Mouse (Mus musculus) layer of hippocampus, postnatal 25 days (tissue): ENCODE results near the gene B9d1. TPM values are rescaled to one million over a fixed set of nuclear protein-coding genes. Genes with fewer than 3 reads are reported as not detected.

Source experiments
- DNase-seq, 2 experiments: peaks; one replicate each; pipeline ENCODE4 v3.0.0; 2022; ENCODE audit warnings: mixed read lengths in 2 of 2, low spot score in 1 of 2; ENCODE audit errors: extremely low spot score in 1 of 2
- total RNA-seq, 2 experiments: library from RNA; stranded (reverse); gene quantifications; 2 replicates each; pipeline ENCODE4 v1.2.3; 2021

The B9d1 gene
- total RNA-seq = 10 to 100 TPM; 43.3 to 45.9 TPM

DNA sequence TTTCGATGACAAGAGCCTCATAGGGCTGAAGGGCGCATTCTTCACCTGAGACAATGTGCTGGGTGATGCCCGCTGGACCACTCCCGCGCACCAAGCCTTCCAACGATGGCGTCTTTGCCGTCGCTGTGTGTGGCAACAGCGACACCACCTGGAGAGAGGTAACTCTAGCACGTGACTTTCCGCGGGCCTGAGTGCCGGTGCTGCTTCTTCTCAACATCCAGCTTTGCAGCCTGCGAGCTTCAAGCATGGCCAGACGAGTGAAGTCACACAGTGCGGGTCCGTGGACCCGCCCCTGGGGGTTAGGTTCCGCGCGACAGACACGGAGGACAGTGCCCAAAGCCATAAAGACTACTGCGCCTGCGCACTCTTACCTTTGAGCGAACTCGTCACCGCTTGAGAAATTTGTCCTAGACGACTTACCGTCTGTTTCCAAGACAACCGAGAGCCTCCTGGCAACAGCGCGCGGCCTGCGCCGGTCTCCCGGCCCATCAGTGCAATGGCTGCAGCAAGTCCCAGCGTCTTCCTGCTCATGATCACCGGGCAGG, at the start of gene B9d1:
TSS of gene B9d1 (plus strand) at position 432 of the 545 bp plus-strand sequence.
- peak; percentile 96 to 97 for DNase-seq

DNA sequence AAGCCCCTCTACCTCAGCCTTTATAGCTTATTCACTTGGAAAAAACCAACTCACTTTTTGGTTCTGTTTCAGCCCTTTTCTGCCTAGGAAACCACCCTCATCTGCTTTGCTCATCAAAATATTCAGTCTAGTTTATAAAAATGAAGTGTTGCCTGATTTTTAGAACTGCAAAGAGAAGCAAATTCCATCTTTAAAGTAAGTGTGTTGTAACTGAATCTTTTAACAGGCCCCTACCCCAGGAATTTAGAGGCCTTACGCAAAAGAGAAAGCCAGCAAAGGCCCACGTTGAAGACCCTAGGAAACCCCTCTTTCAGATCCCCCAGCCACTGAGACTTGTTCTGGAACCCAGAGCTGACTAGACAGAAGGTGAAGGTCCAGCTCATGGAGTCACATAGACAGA, 40.9 kb upstream of the B9d1 start:
- DNase-seq = no peak

DNA sequence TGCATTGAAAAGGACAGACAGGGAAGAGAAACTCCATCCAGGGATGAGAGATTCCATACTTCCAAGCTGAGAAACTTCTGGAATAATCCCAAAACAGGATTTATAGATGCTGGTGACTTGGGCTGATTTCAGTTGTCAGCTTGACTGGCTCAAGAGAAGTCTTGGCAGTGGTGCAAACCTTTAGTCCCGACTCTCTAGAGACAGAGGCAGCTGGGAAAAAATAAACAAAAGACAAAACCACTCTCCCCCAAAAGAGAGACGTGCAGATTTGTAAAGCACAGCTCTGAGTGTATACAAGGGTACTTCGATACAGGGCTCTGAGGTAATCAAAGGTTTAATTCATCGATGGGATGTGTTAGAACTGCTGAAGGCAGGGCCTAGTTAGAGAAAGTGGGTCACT, 39.5 kb upstream of the B9d1 start:
- DNase-seq = no peak

DNA sequence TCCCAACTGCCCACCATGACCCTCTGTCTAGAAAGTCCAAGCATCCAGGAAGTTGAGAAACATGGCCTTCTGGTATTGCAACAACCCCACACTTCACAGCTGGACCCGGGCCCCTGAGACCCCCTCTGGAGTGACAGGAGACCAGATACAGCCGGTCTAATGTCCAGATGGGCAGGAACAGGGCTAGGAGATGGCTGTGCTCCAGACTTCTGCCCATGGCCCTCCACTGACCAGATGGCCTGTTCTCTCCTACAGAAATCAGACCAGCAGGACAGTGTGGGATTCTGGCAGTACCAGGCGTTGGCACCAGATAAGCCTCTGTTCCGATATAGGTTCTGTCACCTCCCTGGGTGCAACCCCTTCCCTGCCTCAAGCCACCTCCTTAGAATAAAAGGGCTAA, 36.4 kb upstream of the B9d1 start:
- no peak for DNase-seq

DNA sequence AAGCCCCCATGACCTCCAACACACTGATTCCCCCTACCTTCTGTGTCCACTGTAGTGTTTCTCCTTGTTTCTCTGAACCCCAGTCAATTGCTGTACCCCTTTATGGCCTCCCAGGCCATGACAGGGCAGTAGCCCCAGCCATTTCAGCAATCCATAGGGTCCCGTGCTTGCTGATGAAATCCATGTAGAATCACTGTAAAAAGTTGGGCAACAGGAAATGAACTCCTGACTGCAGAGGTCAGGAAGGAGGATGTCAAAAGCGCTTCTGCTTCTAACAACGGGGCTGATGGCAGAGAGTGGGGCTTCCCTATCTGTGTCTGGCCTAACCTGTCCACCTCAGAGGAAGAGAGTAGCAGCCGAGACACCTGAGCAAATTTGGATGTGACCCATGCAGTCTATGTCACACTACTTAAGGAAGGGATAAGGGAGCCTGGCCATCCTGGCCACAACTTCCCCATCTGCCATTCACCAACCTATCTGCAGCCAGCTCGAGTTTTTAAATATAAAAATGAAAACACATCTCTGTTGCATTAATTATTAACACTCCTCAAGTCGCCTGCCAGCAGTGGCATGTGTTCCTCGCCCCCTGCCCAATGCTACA, 35.5 kb upstream of the B9d1 start:
- DNase-seq = no peak

DNA sequence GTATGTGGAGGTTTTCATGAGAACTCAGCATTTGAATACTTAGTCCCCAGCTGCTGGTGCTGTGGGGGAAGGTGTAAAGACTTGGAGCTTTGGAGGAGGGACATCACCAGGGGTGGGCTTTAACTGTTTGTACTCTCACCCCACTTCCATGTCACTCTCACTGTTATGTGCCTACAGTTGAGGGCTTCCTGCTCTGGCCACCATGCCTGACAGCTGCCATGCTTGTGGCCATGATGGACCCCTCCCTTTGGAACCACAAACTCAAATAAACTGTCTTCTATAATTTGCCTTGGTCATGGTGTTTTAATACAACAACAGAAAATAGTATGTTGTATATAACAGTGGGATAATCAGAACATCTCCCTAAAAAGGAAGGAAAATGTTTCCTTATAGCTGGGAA, 34.1 kb upstream of the B9d1 start:
- no peak for DNase-seq

DNA sequence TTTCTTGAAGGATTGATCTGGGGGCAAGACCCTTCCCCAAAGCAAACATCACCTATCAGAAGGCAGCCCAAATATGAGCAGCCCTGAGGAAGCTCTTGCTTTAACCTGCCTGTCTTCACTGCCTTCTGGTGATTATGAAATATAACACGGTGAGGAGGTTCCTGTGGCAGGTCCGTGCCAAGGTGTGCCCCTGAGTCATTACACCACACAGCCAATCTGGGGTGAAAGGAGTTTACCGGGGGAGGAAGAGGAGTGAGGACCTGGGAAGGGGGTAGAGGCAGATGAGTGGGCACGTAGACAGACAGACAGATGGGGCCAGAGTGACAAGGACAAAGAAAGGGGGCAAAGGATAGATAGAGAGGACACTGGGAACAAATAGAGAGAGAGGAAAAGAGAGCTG, 31.3 kb upstream of the B9d1 start:
- no peak for DNase-seq

DNA sequence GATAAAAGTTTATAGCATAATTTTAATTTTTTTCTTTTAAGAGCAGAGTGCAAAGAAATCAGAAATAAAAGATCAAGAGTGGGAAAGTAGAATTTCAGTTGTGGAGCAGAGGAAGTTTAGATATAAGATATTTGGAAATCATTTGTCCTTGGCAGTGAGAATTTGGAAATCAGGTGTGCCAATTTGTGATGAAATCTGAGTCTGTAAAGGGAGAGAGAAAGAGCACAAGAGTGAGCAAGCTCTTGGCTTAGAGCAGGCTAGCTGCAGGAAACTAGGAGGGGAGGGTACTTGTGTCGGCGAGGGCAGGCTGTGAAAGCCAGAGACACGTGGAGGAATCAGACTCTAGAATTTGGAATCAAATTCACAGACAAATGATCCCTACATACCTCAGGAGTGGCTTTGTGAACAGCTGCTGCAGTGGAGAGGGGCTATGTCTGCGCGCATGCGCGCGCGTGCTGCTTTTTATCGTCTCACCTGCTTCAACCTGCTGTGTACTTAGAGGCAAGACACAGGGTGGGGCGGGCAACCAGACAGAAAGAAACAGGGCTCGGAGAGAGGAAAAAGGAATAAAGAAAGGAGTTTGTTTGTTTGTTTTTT, 28.1 kb upstream of the B9d1 start:
- DNase-seq = no peak

DNA sequence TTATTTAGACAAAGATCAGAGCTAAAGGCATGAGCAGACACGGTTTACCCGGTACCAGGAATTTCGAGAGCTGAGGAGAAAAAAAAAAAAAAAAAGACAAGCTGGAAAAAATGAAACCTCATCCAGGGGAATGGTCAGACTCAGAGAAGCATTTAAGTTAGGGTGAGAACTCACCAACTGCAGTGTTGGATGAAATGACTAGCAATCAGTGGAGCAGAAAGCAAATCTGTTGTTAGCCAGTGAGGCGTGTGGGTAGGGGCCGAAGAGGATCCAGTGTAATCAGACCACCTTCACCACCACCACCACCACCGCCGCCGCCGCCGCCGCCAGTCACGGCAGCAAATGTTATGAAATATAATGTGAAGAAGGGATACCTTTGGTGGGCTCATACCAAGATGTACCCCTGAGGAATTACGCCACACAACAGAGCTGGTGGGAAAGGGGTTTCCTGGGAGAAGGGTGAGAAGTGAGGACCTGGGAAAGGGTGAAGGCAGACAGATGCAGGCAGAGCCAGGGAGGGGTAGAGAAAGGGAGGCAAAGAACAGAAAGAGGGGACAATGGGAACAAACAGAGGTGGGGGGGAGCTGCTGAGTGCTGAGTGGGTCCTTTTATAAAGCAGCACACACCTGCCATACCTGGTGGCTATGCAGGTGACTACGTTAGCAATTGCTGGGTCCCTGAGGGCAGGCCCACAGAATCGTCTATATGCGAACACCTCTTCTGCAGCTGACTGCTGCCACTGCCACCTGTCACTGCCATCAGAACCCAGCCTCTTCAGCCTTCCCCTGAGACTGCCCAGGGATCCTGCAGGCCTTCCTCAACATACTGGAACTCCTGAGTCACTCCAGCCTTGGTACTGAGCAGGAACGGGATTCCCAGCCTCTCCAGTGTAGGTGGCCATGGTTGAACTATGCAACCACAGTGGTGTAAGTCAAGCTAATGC, 27.1 kb upstream of the B9d1 start:
- no peak for DNase-seq

DNA sequence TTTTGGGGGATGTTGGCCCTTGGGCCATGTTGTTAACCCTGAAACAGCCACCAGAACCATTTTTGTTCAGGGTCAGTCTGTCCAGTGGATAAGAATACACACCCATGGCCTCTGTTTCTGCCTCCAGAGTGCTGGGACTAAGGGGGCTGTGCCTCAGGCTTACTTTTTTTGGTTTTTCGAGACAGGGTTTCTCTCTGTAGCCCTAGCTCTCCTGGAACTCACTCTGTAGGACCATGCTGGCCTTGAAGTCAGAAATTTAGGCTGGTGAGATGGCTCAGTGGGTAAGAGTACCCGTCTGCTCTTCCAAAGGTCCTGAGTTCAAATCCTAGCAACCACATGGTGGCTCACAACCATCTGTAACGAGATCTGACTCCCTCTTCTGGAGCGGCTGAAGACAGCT, 26.2 kb upstream of the B9d1 start:
- DNase-seq = no peak

DNA sequence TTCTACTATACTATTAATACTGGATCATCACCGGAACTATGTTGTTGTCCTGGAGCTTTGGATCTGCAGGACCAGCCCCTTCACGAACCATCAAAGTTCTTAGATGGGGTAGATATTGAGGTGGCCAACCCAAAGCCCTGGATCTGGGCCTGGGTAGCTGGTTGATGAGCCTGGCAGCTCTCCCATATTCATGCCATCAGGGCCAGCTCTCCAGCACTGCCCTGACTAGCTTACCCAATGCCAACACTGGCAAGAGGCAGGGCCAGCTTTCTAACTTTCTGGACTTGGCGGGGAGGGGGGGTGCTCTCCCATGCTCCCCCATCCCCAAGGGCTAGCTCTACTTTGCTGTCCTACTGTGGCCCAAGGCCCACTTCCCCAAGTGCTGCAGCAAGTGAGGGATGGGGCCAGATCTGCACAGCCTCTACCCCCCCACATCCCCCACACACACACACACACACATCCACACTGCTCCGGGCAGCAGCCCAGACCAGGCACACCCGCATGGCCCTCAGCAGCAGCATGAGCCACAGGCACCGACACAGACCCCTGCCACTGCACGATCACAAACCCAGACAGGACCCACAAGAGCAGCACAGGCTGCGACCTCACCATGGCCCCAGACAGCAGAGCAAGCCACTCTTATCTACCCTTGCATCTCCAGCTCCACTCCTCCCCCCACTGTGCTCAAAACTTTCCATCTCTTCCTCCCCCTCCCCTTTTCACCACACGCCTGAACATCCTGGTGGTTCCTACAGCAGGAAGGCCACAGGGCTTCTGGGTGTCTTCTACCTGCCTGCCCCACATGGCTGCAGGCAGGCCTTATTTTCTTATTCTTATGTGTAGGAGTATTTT, 23.5 kb upstream of the B9d1 start:
- no peak for DNase-seq

DNA sequence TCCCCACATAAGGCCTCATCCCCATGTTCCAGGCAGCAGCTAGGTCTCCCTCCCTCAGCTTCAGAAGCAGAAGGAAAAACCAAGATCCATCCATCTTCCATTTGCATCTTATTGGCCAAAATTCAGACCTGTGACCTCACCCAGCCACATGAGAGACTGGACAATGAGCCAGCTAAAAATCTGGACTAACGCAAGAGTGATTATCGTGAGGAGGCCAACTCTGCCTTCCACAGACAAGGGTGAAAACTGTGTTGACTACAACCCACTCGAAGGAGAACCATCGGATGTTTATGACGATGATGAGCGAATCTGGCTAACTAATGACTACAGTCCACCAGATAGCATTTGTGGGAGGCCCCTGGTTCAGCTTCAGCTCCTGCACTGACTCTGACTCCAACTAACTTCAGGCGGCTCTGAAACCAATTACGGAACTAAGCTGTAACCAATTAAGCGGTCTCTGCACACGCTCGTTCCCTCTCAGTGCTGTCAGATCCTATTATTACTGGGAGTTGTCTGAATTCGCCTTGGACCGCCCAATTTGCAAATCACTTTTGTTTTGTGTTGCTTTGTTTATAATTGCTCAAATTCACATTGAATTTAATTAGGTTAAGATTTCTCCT, 21.6 kb upstream of the B9d1 start:
- DNase-seq = no peak

DNA sequence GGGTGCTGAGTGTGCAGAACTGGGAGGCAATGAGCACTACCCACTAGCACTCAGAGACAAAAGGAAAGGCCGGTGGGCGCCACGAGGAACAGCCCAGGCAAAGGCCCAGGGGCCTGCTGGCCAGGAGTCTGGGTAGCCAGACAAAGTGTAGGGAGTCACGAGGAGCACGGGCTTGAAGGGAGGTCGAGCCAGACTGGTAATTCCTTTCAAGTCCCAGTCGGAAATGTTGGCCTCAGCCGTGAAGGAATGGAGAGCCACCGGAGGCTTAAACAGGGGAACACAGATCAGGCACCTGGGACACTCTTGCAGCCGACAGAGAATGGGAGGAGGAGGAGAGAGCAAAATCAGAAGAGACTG, 20.7 kb upstream of the B9d1 start:
- no peak for DNase-seq

DNA sequence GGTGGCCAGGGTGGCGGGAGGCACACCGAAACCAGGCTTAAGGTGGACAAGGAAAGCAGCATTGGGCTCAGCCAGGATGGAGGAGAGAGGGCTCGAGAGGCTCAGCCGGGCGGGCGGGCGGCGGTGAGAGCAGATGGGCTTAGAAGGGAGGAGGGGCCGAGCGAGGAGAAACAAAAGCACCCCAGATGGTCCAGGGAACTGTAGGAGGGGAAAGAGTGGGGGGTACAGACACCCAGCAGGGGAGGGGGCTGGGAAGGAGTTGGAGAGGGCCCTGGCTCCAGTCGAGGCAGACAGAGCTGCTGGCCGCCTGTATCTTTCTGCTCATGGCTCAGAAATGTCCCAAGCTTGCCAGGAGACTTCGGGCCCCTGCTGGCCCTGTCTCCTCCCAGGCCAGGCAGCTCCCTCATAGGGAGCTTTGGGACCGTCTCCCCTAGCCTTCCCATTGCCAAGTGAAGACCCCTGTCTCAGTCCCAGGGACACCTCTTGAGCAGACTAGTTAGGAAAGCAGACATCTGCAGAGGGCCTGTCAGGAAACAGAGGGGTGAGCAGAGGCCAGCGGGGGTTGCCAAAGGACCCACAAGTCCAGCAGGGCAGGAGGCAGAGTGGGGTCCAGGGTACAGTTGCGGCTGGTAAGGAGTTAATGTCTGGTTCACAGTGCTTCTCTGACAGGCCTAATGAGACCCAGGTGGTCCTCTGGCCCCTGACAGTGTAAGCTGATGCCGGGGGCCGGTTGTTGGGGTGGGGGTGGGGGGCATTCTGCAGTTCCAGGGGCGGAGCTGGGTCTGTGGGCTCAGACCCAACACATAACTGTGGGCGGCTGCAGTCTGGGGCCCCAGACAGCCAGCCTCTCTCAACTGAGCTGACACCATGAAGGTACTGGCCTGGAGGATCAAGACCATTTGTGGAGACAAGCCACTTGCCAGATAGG, 20.1 kb upstream of the B9d1 start, which contains the start of gene Mfap4:
TSS of gene Mfap4 (plus strand) at position 819 of the 928 bp plus-strand sequence.
- DNase-seq = peak; percentile 62 to 63

DNA sequence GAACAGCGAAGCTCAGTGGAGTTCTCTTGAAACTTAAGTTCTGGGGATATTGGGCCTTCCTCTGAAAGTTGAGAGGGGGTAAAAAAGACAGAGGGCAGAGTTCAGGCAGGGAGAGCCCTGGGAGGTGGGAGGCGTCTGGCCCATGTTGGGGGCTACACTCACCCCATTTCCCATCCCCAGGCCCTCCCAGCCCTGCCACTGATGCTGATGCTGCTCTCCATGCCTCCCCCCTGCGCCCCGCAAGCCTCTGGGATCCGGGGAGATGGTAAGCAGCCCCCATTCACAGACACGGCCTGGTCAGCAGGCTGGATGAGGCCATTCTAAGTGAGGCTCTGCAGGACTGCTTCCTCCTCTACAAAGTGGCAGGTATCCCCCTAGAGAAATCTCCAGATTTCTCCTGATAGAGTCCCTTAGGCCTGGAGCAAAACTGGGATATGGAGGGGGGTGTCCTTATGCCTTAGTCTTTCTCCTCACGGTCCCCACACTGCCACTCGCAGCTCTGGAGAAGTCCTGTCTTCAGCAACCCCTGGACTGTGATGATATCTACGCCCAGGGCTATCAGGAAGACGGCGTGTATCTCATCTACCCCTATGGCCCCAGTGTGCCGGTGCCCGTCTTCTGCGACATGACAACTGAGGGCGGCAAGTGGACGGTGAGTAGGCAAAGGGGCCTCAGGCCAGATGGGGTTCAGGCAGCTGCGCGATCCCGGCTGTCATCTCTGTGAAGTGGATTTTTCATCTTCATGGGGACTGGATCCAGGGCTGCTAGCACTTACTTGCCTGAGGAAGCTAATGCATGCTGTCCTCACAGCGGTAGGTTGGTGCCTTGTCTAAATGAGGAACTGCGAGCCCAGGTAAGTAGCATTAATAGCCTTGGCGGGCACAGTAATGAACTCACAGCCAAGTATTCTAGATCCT, 19.1 kb upstream of the B9d1 start:
- DNase-seq = no peak

DNA sequence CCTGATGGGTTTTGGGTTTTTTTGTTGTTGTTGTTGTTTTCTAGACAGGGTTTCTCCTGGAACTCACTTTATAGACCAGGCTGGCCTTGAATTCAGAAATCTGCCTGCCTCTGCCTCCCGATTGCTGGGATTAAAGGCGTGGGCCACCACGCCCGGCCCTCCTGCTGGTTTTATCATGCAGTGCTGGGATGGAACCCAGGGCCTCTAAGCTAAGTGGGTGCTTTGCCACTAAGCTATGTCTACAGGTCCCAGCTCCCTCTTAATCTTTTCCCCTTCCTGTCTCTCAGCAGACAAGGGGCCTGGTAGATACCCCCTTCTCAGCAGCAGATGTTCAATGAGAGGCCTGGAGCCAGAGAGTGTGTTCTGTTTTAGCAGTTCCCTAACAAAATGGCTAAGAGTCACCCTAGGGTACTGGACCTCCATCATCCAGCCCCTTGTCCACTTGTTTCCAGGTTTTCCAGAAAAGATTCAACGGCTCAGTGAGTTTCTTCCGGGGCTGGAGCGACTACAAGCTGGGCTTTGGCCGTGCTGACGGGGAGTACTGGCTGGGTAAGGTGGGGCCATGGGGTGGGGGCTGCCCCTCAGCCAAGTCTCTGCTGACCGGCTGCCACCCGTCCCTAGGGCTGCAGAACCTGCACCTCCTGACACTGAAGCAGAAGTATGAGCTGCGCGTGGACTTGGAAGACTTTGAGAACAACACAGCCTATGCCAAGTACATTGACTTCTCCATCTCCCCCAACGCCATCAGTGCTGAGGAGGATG, 18.3 kb upstream of the B9d1 start:
- DNase-seq = no peak

DNA sequence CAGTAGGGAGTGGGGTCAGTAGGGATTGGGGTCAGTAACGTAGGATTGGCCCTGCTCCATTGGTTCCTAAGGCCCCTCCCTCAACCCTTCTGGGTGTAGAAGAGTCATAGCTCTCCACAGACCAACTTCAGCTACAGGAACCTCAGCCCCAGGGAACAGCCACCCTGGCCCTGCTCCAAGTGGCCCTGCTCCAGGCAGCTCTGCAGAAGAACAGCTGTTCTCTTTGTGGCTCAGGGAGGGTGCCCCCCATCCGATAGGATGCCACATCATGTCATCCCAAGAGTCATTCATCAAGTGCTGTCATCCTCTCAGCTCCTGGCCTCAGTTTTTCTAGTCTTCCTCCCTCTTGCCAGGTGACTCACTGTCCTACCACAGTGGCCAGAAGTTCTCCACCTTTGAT, 17.5 kb upstream of the B9d1 start:
- peak in 1 of 2 experiments; percentile 53 for DNase-seq
